Mouse (Mus musculus) hindbrain, postnatal 0 days (tissue): ENCODE measurements at regions not wholly inside any gene's neighbourhood (a gene's known extent, or its start where the extent isn't known, plus 50 kb on each side); places are given as distances from the start of the nearest gene placed in this dataset.

ENCODE experiments used
- ATAC-seq: fragments of 200-750 bp; cut with Nextera tagmentation; 2 replicates; pipeline ENCODE4 v1.8.0; 2017; ENCODE audit warnings: mild to moderate bottlenecking, moderate TSS enrichment, moderate library complexity
- DNase-seq: peaks from one replicate; pipeline ENCODE4 v3.0.0-alpha.2; 2015; ENCODE audit warnings: low spot score
- H3K27ac ChIP-seq: fragments of 300-500 bp; sonication (generic); 2 replicates; pipeline ENCODE4 v1.5.1; 2014; ENCODE audit warnings: mild to moderate bottlenecking
- H3K27me3 ChIP-seq: fragments of 300-500 bp; sonication (generic); 2 replicates; pipeline ENCODE4 v1.6.1; 2014; ENCODE audit warnings: low read length, mixed read lengths; ENCODE audit not compliant: insufficient read depth
- H3K36me3 ChIP-seq: fragments of 300-500 bp; sonication (generic); 2 replicates; pipeline ENCODE4 v1.6.1; 2014; ENCODE audit warnings: low read length, mixed read lengths; ENCODE audit not compliant: insufficient read depth
- H3K4me1 ChIP-seq: fragments of 300-500 bp; sonication (generic); 2 replicates; pipeline ENCODE4 v1.6.1; 2014; ENCODE audit warnings: antibody characterized with exemption, low read length, mixed read lengths; ENCODE audit not compliant: insufficient read depth
- H3K4me2 ChIP-seq: fragments of 300-500 bp; sonication (generic); 2 replicates; pipeline ENCODE4 v1.6.1; 2014; ENCODE audit warnings: low read depth, mild to moderate bottlenecking, low read length, moderate library complexity, mixed read lengths
- H3K4me3 ChIP-seq: fragments of 300-500 bp; sonication (generic); 2 replicates; pipeline ENCODE4 v1.5.1; 2014; ENCODE audit warnings: low read length
- H3K9ac ChIP-seq: fragments of 300-500 bp; sonication (generic); replicated peaks from 2 replicates; pipeline ENCODE4 v1.6.1; 2014; ENCODE audit warnings: mild to moderate bottlenecking, low read length, moderate library complexity, mixed read lengths
- H3K9me3 ChIP-seq: fragments of 300-500 bp; sonication (generic); 2 replicates; pipeline ENCODE4 v1.6.1; 2016; ENCODE audit warnings: low read length, mixed read lengths
- CTCF ChIP-seq: IDR thresholded peaks from 2 replicates; pipeline ENCODE4 v1.5.1; 2016; ENCODE audit warnings: antibody characterized with exemption, control low read depth, low read depth
- WGBS: fragments of 180-500 bp; shearing (Covaris S2); extraction: QIAGEN DNeasy Blood & Tissue Kit; methylation state at CpG from one replicate; pipeline ENCODE4 v1.1.7; 2014; 5-methylcytosine and 5-hydroxymethylcytosine counted together

DNA sequence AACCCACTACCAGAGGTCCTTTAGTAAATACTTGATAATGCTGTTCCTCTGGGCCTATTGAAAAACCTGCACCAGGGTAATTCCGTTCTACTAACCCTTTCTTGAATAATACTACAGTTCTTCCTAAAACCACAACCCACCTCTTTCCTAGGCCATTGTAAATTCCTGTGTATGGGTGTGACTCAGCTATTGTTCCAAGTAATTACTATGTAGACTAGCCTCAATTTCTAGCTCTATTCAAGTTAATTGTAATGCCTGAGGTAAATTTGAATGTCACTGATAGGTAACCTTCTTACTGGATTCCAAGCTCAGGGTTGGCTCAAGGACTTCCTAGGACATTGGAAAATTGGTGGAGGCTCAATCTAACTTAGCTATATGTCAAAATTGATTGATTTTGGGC, 185.1 kb upstream of the Slc5a7 start:
- no peak for TF ChIP-seq CTCF
- no peaks in the 10 kb centered on the region for H3K9me3 ChIP-seq
- no peak for ATAC-seq
- H3K9ac ChIP-seq, result no peak overlapping the region
- H3K27ac ChIP-seq, result no peak overlapping the region
- no peaks in the 10 kb centered on the region for H3K36me3 ChIP-seq
- H3K4me3 ChIP-seq, result no peak overlapping the region
- H3K27me3 ChIP-seq, result no peaks in the 10 kb centered on the region
- no peak overlapping the region for H3K4me2 ChIP-seq
- 88% methylated on average over 1 of the region's 1 CpGs for WGBS
- DNase-seq, result no peak
- no peaks in the 10 kb centered on the region for H3K4me1 ChIP-seq

DNA sequence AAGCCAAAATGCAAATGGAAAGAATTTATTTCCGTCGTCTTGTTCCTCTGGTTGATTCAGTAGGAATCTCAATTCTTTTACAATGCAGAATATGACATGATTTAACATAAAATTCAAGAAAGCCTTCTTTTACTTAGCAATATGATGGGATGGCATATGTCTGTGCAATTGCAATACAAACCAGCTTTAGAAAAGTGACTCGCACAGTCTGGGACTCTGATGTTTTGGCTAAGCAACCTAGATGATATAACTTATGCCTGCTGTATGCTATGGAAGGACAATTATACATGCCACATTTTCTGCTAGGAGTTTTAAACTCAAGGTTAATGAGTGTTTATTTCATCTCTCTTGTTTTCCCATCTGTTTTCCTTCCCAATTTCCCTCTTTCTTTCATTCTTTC, 141.1 kb upstream of the Slc5a7 start:
- DNase-seq, result no peak
- Histone ChIP-seq H3K36me3 (no peaks in the 10 kb centered on the region), H3K9me3 (no peaks in the 10 kb centered on the region), H3K4me2 (no peak overlapping the region), H3K4me1 (no peaks in the 10 kb centered on the region), H3K27me3 (no peaks in the 10 kb centered on the region), H3K27ac (no peak overlapping the region), H3K9ac (no peak overlapping the region), H3K4me3 (no peak overlapping the region)
- TF ChIP-seq CTCF, result no peak
- ATAC-seq, result no peak
- WGBS, result 90% methylated on average over 3 of the region's 3 CpGs

DNA sequence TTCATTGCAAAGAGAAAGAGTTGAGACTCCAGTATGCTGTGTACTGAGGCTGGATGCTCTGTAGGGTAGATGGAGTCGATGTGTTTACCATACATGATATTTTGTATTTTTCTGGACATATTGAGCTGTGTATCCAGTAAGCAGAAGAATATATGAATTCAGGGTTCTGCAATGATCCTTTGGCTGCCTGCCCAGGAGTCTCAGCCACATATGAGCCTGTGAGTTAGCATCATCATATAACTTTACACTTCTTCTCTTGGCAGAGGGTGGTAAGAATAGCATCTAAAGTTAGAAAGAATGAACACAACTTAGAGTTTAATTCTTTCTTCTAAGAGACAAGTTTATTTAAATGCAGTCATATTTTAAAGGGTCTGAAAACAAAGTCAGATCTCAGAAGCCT, 139.6 kb upstream of the Slc5a7 start:
- Histone ChIP-seq H3K4me3 (no peak overlapping the region), H3K27ac (no peak overlapping the region), H3K4me2 (no peak overlapping the region), H3K9me3 (no peaks in the 10 kb centered on the region), H3K4me1 (no peaks in the 10 kb centered on the region), H3K9ac (no peak overlapping the region), H3K27me3 (no peaks in the 10 kb centered on the region), H3K36me3 (no peaks in the 10 kb centered on the region)
- TF ChIP-seq CTCF, result no peak
- WGBS, result 78% methylated on average over 1 of the region's 1 CpGs
- ATAC-seq, result no peak
- DNase-seq, result peak; percentile 2

DNA sequence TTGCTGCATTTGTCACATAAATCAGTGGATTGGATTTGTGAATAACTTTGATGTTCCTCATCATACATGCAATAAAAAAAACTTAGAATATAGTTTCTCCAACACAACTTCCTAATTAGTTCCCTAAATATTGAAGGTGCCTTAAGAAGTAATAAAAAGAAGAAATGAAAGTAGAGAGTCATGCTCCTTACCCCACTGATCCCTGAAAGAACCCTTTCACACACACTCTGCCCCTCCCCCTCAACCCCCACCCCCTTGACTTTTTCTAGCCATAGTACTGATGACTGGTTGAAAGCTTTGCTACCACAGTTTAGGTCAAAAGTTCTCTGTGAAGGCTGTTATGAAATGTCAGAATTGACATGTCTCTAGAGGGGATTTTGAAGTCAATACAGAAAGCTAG, 131.1 kb upstream of the Slc5a7 start:
- H3K9ac ChIP-seq, result no peak overlapping the region
- DNase-seq (no peak), ATAC-seq (no peak)
- H3K27ac ChIP-seq, result no peak overlapping the region
- no peaks in the 10 kb centered on the region for H3K4me1 ChIP-seq
- no peaks in the 10 kb centered on the region for H3K36me3 ChIP-seq
- H3K9me3 ChIP-seq, result no peaks in the 10 kb centered on the region
- no peaks in the 10 kb centered on the region for H3K27me3 ChIP-seq
- H3K4me3 ChIP-seq, result no peak overlapping the region
- H3K4me2 ChIP-seq, result no peak overlapping the region
- TF ChIP-seq CTCF, result no peak

DNA sequence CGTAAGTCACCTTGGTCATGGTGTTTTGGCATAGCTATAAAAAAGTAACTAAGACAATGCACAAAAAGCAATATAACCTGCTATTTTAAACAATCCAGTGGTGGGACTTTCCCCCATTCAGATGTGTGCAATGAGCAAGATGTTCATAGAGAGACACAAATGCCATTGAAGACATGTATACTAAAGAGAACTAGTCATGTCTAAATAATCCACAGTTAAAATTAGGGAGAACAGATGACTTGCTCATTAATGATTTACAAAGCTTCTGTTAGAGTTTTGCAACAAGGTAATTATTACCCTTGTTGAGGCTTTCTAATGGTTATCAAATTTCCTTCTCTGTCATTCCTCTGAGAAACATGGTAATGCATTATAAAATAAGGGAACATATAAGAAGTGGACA, 115.4 kb upstream of the Slc5a7 start:
- no peak for TF ChIP-seq CTCF
- 90% methylated on average over 1 of the region's 1 CpGs for WGBS
- no peaks in the 10 kb centered on the region for H3K27me3 ChIP-seq

DNA sequence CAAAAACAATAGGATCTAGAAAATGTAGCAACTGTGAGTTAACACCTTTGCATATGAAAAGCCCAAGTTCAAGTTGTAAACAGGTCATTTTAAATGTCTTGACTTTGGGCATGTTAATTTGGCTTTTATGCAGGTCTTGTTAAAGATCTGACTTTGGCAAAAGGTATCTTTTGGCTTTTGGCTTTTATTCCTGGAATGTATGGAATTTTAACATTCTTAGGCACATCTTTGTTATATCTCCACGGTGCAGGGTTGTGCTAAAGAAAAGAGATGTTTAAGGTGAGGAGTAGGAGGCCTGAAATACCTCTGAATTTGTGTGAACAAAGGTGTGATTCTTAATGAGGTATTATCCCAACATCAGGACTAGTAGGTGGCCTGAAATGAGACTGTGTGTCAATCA, 97.6 kb upstream of the Slc5a7 start:
- Histone ChIP-seq H3K4me3 (no peak overlapping the region), H3K27me3 (no peaks in the 10 kb centered on the region), H3K36me3 (no peaks in the 10 kb centered on the region), H3K4me2 (no peak overlapping the region), H3K9me3 (no peaks in the 10 kb centered on the region), H3K4me1 (no peaks in the 10 kb centered on the region), H3K9ac (no peak overlapping the region), H3K27ac (no peak overlapping the region)
- no peak for DNase-seq
- ATAC-seq, result no peak
- TF ChIP-seq CTCF, result no peak
- WGBS, result 71% methylated on average over 1 of the region's 1 CpGs

More for the DNA sequence above, 115.4 kb upstream of the Slc5a7 start:
- Histone ChIP-seq H3K4me2 (no peak overlapping the region), H3K9ac (no peak overlapping the region), H3K27ac (no peak overlapping the region), H3K9me3 (no peaks in the 10 kb centered on the region), H3K4me3 (no peak overlapping the region), H3K4me1 (no peaks in the 10 kb centered on the region), H3K36me3 (no peaks in the 10 kb centered on the region)
- no peak for DNase-seq
- ATAC-seq, result no peak

DNA sequence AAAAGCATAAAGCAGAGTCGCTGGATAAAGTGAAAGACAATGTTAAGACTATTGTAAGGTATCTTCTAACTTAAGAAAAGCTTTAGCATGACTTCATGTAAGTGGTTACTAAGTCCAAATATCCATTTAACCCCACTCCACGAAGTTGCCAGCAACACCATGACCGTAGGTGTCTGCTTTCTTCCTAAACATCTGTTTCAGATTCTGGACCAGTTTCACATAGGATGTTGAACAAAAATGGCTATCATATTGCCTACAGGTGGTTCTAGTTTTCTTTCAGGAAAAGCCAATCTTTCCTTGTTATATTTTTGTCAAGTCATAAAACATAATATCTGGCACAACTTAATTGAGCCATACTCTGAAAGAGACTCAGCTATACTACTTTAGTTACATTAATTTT, 78.7 kb upstream of the Slc5a7 start:
- 72% methylated on average over 3 of the region's 3 CpGs for WGBS
- H3K4me3 ChIP-seq, result no peak overlapping the region
- H3K9me3 ChIP-seq, result no peaks in the 10 kb centered on the region
- no peak for ATAC-seq
- no peaks in the 10 kb centered on the region for H3K4me1 ChIP-seq
- H3K9ac ChIP-seq, result no peak overlapping the region
- H3K27ac ChIP-seq, result no peak overlapping the region
- no peaks in the 10 kb centered on the region for H3K27me3 ChIP-seq
- H3K36me3 ChIP-seq, result no peaks in the 10 kb centered on the region
- no peak overlapping the region for H3K4me2 ChIP-seq
- TF ChIP-seq CTCF, result no peak
- DNase-seq, result no peak
